Mouse (Mus musculus) lung, adult 2 months (tissue): ENCODE results near the gene Slc4a5. TPM values are rescaled to one million over a fixed set of nuclear protein-coding genes. Genes with fewer than 3 reads are reported as not detected.

ENCODE experiments used
- DNase-seq: peaks from one replicate; pipeline ENCODE4 v3.0.0; 2022
- H3K4me1 ChIP-seq: fragments of 200-500 bp; 2 replicates; pipeline ENCODE4 v1.6.1; 2011; ENCODE audit warnings: low read length; ENCODE audit not compliant: control insufficient read depth, insufficient read depth
- H3K4me3 ChIP-seq: fragments of 200-500 bp; replicated peaks from 2 replicates; pipeline ENCODE3; 2011; ENCODE audit warnings: low read depth, mild to moderate bottlenecking, control low read depth, low read length; ENCODE audit errors: extremely low read depth
- CTCF ChIP-seq: fragments of 200-500 bp; IDR thresholded peaks from 2 replicates; pipeline ENCODE4 v1.5.1; 2011; ENCODE audit warnings: mild to moderate bottlenecking, low read length, control low read depth; ENCODE audit not compliant: insufficient read depth
- POLR2A ChIP-seq: fragments of 200-500 bp; IDR thresholded peaks from 2 replicates; pipeline ENCODE4 v1.6.1; 2011; ENCODE audit warnings: low read depth, mild to moderate bottlenecking, control low read depth, low read length, borderline replicate concordance; ENCODE audit errors: extremely low read depth
- WGBS: fragments of 180-500 bp; shearing (Covaris S2); methylation state at CpG from one replicate; pipeline ENCODE4 v1.1.7; 2018; 5-methylcytosine and 5-hydroxymethylcytosine counted together
- polyA plus RNA-seq: library from polyadenylated mRNA; depleted of rRNA; stranded (reverse); fragments of >200 nt; gene quantifications from 2 replicates; pipeline ENCODE4 v1.2.3, GENCODE M21; 2012; rRNA removed

The Slc4a5 gene
- polyA plus RNA-seq = 56.7 and 62.3 TPM in 2 replicates

GRCm38 (mm10) chr6:83219814-83220213, at the start of gene Slc4a5:
Gene Slc4a5 (plus strand): TSS chr6:83219828.
- TF ChIP-seq CTCF (no peak), POLR2A (no peak)
- H3K4me1 ChIP-seq = no peaks in the 10 kb centered on the region
- DNase-seq = no peak
- 50% methylated on average over 3 of the region's 3 CpGs for WGBS
- no peak within 1 kb of the TSS for H3K4me3 ChIP-seq

DNA sequence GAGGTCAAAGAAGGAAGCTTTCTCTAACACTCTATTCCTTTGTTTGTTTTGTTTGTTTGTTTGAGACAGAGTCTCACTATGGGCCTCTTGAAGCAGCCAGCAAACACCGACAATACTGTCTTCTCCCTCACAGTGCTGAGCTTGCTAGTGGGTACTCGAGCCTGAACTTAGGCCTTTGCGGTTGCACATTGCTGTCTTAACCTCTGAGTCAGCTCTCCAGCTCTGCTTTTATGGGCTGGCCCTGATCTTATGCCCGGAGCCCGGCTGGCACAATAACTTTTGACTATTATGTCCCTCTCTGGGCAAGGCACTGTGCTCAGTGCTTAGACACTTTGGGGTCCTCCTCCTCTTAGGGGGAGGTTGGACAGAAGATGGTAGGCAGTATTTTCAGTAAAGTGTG, 49.8 kb upstream of the Slc4a5 start:
- Histone ChIP-seq H3K4me3 (no peak overlapping the region), H3K4me1 (peaks cover 5% of the 10 kb centered on the region; the same call in 1 of the 2 replicates)
- TF ChIP-seq POLR2A (no peak), CTCF (no peak)
- 45% methylated on average over 5 of the region's 5 CpGs for WGBS
- DNase-seq = no peak

DNA sequence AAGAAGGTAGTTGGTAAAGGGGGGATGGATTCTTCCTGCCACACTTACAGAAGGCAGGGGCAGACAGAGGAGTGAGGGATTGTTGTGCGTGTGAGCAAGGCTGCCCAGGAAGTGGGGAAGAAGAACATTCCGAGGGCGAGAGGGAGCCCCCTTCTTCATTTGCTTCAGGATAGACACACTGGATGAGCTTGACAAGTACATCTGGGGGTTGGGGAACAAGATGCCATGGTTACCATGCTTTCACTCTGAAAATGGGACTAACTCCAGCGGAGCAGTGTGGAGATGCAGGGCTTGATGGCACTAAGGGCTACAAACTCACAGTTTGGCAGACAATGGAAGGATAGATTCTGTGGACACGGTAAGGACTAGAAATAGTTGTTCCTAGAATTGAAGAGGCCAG, 48.6 kb upstream of the Slc4a5 start:
- TF ChIP-seq POLR2A (no peak), CTCF (no peak)
- WGBS = 74% methylated on average over 5 of the region's 5 CpGs
- Histone ChIP-seq H3K4me1 (peaks cover 5% of the 10 kb centered on the region; the same call in 1 of the 2 replicates), H3K4me3 (no peak overlapping the region)
- no peak for DNase-seq

GRCm38 (mm10) chr6:83172240-83172920, 47.2 kb upstream of the Slc4a5 start:
- WGBS = 67% methylated on average over 9 of the region's 9 CpGs
- no peak for DNase-seq
- TF ChIP-seq CTCF (no peak), POLR2A (no peak)
- H3K4me3 ChIP-seq = no peak overlapping the region
- H3K4me1 ChIP-seq = peaks cover 2% of the 10 kb centered on the region; the same call in 1 of the 2 replicates

GRCm38 (mm10) chr6:83175996-83176395, 43.6 kb upstream of the Slc4a5 start:
- no peak for DNase-seq
- TF ChIP-seq POLR2A = no peak

DNA sequence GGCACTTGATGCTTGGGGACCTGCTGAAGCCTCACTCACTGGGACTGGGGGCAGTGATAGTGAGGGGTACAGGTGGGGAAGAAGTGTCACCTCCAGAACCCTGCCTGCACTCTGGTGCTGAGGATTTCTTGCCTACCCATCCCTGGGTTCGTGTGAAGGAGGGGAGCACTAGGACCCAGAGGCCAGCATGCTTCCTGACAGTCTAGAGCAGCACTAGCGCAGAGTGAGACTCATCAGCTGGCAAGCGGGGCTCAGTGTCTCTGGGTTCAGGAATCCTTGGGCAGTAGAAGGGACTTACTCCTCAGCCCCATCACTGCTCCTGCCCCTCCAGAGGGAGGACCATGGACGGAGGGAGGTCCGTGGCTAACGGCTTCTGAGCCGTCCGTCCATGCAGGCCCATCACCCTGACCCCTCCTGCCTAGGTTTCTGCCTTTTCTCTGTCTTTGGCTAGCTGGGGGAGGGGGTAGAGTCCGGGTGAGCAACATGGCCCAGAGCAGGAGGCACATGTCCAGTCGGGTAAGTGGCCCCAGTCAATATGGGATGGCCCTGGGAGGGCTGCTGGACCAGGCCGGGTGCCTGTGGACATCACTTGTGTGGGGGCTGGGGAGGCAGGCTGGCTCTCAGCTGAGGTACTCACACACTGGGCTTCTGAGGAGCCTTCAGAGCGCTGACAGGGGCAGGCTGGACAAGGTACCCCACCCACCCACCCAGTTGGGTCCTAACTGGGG, 40.1 kb upstream of the Slc4a5 start:
- WGBS = 41% methylated on average over 12 of the region's 12 CpGs
- Histone ChIP-seq H3K4me3 (no peak overlapping the region), H3K4me1 (no peaks in the 10 kb centered on the region)
- DNase-seq = no peak
- TF ChIP-seq CTCF (no peak), POLR2A (no peak)

More at GRCm38 (mm10) chr6:83175996-83176395, 43.6 kb upstream of the Slc4a5 start:
- WGBS = 80% methylated on average over 8 of the region's 8 CpGs
- H3K4me1 ChIP-seq = no peaks in the 10 kb centered on the region; the same call in 1 of the 2 replicates
- no peak overlapping the region for H3K4me3 ChIP-seq

DNA sequence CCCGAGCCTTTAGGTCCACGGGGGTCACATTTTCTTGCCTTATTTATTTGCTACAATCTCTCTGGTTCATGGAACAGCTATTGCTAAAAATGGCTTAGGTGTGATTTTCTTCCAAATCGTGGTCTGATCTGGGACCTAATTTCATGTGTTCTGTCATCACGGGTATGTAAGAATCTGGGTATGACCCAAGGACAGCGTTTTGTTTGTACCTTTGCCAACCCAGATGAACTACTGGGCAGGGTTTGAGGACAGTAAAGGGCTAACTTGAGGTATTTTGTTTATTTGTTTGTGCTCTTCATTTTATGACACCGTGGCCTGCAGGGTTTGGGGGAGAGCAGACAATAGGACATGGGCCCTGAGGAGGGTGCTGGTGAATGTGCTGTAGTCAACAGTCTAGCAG, 39.0 kb upstream of the Slc4a5 start:
- Histone ChIP-seq H3K4me3 (no peak overlapping the region), H3K4me1 (no peaks in the 10 kb centered on the region)
- WGBS = 71% methylated on average over 6 of the region's 6 CpGs
- TF ChIP-seq CTCF (no peak), POLR2A (no peak)
- no peak for DNase-seq

DNA sequence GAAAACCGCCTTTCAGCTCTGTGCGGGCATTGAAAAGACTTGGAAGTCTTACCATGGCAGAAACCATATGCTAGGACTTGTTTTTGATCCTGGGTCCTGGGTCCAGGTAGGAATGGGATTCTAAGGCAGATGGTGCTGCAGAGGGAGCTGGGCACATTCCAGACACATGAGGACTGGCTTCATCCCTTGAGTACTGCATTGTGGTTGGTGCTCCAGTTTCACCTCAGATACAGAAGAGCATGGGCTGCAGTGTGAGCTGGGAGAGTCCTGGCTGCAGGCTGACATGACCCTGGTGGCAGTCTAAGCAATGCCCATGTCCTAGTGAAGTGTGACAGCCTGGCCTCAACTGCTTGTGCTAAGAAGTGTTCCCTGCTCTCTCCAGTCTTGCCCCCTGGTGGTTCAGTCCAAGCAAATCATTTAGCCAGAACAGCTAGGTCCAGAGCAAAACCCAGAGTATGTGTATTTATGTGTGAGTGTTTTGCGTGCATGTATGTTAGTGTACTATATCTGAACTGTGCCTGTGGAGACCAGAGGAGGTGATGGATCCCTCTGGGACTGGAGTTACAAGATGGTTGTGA, 34.7 kb upstream of the Slc4a5 start:
- WGBS = 94% methylated on average over 3 of the region's 3 CpGs
- no peak for DNase-seq
- no peak for TF ChIP-seq POLR2A
- peak; percentile 24; the same call in 1 of the 2 replicates for TF ChIP-seq CTCF
- Histone ChIP-seq H3K4me1 (no peaks in the 10 kb centered on the region), H3K4me3 (no peak overlapping the region)

- no peak for TF ChIP-seq CTCF
- no peak for TF ChIP-seq POLR2A
- DNase-seq = peak; percentile 14
- H3K4me1 ChIP-seq = no peaks in the 10 kb centered on the region
- WGBS = 36% methylated on average over 25 of the region's 25 CpGs
- no peak overlapping the region for H3K4me3 ChIP-seq
These were observed 33.5 kb upstream of the Slc4a5 start for GRCm38 (mm10) chr6:83185895-83186861.
